Mouse (Mus musculus) intestine, embryonic 16.5 days (tissue): ENCODE data around the gene Cdhr4. TPM values are rescaled to one million over a fixed set of nuclear protein-coding genes. Genes with fewer than 3 reads are reported as not detected.
A peak's percentile ranks its signal among the peaks of the same experiment; 100 is the strongest.

Experiments used
- ATAC-seq: fragments of 200-750 bp; cut with Nextera tagmentation; 2 replicates; pipeline ENCODE4 v1.8.0; 2017; ENCODE audit warnings: moderate TSS enrichment, moderate library complexity
- H3K27ac ChIP-seq: fragments of 300-500 bp; sonication (generic); 2 replicates; pipeline ENCODE4 v1.5.1; 2014; ENCODE audit warnings: mild to moderate bottlenecking, low read length
- H3K27me3 ChIP-seq: fragments of 300-500 bp; sonication (generic); replicated peaks from 2 replicates; pipeline ENCODE4 v1.6.1; 2014; ENCODE audit warnings: low read length, control low read depth, mixed read lengths; ENCODE audit not compliant: control insufficient read depth, insufficient read depth
- H3K36me3 ChIP-seq: fragments of 300-500 bp; sonication (generic); 2 replicates; pipeline ENCODE4 v1.6.1; 2014; ENCODE audit warnings: low read length, control low read depth; ENCODE audit not compliant: control insufficient read depth, insufficient read depth
- H3K4me1 ChIP-seq: fragments of 300-500 bp; sonication (generic); 2 replicates; pipeline ENCODE4 v1.6.1; 2014; ENCODE audit warnings: low read length, control low read depth, mixed read lengths; ENCODE audit not compliant: control insufficient read depth, insufficient read depth
- H3K4me2 ChIP-seq: fragments of 300-500 bp; sonication (generic); 2 replicates; pipeline ENCODE4 v1.6.1; 2014; ENCODE audit warnings: low read depth, low read length, control low read depth
- H3K4me3 ChIP-seq: fragments of 300-500 bp; sonication (generic); 2 replicates; pipeline ENCODE4 v1.5.1; 2014; ENCODE audit warnings: mild to moderate bottlenecking, low read length
- H3K9ac ChIP-seq: fragments of 300-500 bp; sonication (generic); 2 replicates; pipeline ENCODE4 v1.6.1; 2014; ENCODE audit warnings: low read depth, low read length
- H3K9me3 ChIP-seq: fragments of 300-500 bp; sonication (generic); 2 replicates; pipeline ENCODE4 v1.6.1; 2016; ENCODE audit warnings: low read length, control low read depth; ENCODE audit not compliant: control insufficient read depth
- WGBS: fragments of 180-500 bp; shearing (Covaris S2); extraction: QIAGEN DNeasy Blood & Tissue Kit; methylation state at CpG from one replicate; pipeline ENCODE4 v1.1.7; 2014; 5-methylcytosine and 5-hydroxymethylcytosine counted together
- polyA plus RNA-seq: library from polyadenylated mRNA; unstranded; fragments of >200 nt; fragmentation: Nextera tagmentation; extraction: Ambion mirVana; gene quantifications from 2 replicates; pipeline ENCODE4 v1.2.1, GENCODE M21; 2015

Gene Cdhr4
- polyA plus RNA-seq, 1 experiment from 2014 or later: 9.6 TPM

DNA sequence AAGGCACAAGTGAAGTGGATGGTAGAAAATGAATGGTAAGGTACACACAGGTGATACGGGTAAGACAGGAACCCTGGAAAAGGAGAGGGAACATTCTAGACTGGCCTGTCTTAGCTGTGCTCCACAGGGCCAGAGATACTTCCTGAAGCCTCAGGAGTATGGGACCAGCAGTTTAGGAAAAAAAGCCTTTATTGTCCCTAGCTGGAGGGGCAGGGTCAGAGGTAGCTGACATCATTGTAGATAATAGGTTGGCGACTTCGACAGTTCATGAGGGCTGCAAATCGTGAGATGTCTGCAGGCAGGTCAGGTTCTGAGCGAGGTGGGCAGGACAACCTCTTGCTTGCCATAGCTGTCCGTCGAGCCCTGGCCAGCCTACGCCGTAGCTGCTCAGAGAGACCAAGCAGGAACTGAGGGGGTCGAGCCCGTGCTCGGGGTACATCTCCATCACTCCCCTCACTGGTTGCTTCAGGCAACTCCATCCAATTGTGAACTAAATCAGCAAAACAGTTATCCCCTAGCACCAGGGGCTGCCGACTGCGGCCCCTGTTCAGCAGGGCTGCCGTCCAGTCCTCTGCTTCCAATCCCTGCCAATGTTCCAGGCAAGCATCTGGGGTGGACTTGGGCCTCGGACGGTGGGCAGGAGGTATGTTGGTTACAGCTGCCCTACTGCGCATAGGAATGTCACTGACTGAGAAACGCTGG is 8.1 kb upstream of the Cdhr4 start:
- no peak for ATAC-seq
- no peaks in the 10 kb centered on the region for H3K36me3 ChIP-seq
- peak overlapping the region; percentile 86 for H3K4me3 ChIP-seq
- peak overlapping the region; percentile 81 for H3K9ac ChIP-seq
- peak overlapping the region; percentile 100 for H3K27ac ChIP-seq
- no peaks in the 10 kb centered on the region for H3K9me3 ChIP-seq
- 48% methylated on average over 19 of the region's 19 CpGs for WGBS
- H3K4me1 ChIP-seq: peaks cover 31% of the 10 kb centered on the region
- no peaks in the 10 kb centered on the region for H3K27me3 ChIP-seq
- peak overlapping the region; percentile 88 for H3K4me2 ChIP-seq

DNA sequence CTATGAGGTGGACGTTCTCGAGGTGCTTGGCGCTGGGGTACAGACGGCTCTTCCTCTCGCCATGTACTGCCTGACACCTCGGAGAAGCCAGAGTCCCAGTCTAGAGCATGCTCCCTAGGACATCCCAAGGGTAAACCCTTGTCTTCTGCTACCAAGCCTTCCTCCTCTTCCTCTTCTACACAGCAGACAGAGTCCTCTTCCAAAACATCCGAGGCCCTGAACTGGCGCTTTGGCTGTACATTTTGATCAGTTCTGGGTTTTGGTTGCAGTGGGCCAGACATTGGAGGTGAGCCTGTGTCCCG is 7.6 kb upstream of the Cdhr4 start:
- peak overlapping the region; percentile 81 for H3K9ac ChIP-seq
- H3K4me2 ChIP-seq: peak overlapping the region; percentile 88
- no peaks in the 10 kb centered on the region for H3K27me3 ChIP-seq
- H3K4me3 ChIP-seq: peak overlapping the region; percentile 86
- ATAC-seq: no peak
- H3K4me1 ChIP-seq: peaks cover 31% of the 10 kb centered on the region
- 42% methylated on average over 9 of the region's 9 CpGs for WGBS
- no peaks in the 10 kb centered on the region for H3K9me3 ChIP-seq
- H3K27ac ChIP-seq: peak overlapping the region; percentile 100
- H3K36me3 ChIP-seq: no peaks in the 10 kb centered on the region

DNA sequence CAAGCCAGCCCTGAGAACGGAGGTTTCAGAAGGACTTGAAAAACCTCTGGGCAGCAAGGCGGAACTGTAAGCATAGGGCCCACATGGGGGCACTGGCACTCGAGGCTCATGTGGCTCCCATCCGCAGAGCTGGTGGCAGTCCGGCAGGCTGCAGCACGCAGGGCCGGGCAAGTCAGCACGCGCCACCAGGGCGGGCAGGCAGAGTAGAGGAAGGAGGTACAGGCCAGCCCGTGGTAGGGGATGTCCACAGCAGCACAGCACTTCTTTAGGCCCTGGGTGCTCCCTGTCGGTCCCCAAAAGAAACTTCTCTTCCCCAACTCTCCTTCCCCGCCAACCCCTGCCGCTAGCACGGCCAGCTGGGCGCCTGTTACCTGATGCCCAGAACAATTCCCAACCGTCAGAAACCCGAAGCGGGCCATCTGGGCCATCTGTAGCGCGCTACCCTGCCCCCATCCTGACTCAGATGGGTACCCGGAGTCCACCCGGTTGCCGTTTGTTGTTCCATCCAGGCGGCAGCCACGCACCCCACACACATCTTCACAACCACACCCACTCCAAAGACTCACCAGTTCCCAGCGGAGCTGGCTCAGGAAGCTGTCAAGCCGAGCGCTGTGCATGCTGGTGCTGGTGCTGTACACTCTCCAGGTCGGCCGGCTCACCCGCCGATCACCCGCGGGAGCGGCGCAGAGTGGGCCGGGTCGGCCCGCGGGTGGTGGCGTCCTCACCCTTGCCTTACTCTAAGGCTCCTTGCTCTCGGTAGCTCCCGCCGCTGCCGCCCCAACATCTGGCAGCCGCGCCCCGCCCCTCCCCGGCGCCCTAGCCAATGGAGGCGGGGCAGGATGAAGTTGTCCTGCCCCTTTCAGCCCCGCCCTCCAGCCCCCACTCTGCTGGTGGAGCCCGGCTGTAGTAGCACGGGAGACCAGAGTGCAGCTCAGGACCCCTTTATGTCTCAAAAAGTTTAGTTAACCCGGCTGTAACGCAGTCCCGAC is 6.9 kb upstream of the Cdhr4 start, which contains the start of gene Inka1:
Gene Inka1, minus strand, starts transcription at position 749 of the 989 bp plus-strand sequence.
- H3K4me2 ChIP-seq: peak within 1 kb of the TSS; percentile 88
- H3K4me3 ChIP-seq: peak within 1 kb of the TSS; percentile 86
- no peaks in the 10 kb centered on the region for H3K9me3 ChIP-seq
- WGBS: 2% methylated on average over 58 of the region's 58 CpGs
- H3K36me3 ChIP-seq: no peaks in the 10 kb centered on the region
- H3K4me1 ChIP-seq: peaks cover 31% of the 10 kb centered on the region
- H3K27me3 ChIP-seq: no peaks in the 10 kb centered on the region
- H3K9ac ChIP-seq: peak within 1 kb of the TSS; percentile 81
- peak within 1 kb of the TSS; percentile 100 for H3K27ac ChIP-seq
- ATAC-seq: peak; percentile 74

DNA sequence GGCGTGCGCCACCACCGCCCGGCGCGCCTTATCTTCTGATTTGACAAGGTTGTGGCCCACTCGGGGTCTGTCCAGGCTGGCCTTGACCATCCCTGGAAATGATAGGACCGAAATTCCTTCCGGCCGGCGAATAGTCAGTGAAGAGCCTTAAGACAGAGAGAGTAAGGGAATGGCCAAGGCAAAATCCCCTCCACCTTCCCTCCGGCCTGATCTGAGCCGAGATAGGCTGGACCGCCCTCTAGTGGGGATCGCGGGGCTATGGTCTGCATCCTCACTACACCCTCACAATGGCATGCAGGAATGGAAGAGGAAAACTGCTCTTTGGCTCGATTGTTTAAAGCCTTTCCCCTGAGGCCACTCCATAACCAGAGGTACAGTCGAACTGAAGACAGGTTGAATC is 5.9 kb upstream of the Cdhr4 start:
- WGBS: 4% methylated on average over 18 of the region's 18 CpGs
- Histone ChIP-seq H3K36me3 (no peaks in the 10 kb centered on the region), H3K4me1 (peaks cover 21% of the 10 kb centered on the region), H3K4me2 (peak overlapping the region; percentile 88), H3K27ac (peak overlapping the region; percentile 100), H3K4me3 (peak overlapping the region; percentile 86), H3K27me3 (no peaks in the 10 kb centered on the region), H3K9me3 (no peaks in the 10 kb centered on the region), H3K9ac (peak overlapping the region; percentile 81; the same call in 1 of the 2 replicates)
- ATAC-seq: peak; percentile 49

DNA sequence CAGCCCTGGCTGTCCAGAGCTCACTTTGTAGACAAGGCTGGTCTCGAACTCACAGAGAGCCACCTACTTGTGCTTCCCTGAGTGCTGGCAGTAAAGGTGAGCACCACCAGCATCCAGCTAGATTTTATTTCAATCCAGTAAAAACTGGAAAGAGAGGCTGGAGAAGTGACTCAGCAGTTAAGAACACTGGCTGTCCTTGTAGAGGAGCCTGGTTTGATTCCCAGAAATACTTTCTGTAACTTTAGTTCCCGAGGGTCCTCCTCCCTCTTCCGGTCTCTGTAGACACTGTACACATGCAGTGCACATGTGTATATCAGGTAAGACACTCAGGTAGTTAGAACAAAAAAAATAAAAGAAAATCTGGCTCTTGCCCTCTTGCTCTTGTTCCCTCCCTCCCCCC is 4.3 kb upstream of the Cdhr4 start:
- H3K4me1 ChIP-seq: peaks cover 9% of the 10 kb centered on the region; the same call in 1 of the 2 replicates
- H3K9me3 ChIP-seq: no peaks in the 10 kb centered on the region
- no peak overlapping the region for H3K27ac ChIP-seq
- 71% methylated on average over 3 of the region's 3 CpGs for WGBS
- no peaks in the 10 kb centered on the region for H3K27me3 ChIP-seq
- no peak overlapping the region for H3K4me3 ChIP-seq
- no peaks in the 10 kb centered on the region for H3K36me3 ChIP-seq
- ATAC-seq: no peak
- H3K4me2 ChIP-seq: no peak overlapping the region
- no peak overlapping the region for H3K9ac ChIP-seq

DNA sequence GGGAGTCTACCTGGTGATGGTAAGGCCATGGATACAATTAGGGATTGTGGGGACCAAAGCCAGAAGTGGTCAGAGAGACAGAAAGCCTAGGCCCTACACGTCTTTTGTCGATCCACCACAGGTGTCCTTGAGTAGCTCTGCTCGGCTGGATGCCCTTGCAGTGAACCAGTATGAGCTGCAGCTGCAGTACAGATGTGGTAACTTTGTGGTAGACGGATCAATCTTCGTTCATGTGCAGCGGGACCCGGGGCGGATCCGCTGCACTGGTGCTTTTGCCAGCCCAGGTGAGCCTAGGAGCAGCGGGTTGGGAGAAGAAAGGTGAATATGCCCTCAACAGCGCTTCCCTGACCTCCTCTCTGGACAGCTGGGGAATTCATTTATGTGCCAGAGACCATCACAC is 716 bp downstream of the Cdhr4 start:
- ATAC-seq: no peak
- Histone ChIP-seq H3K36me3 (no peaks in the 10 kb centered on the region), H3K4me3 (no peak overlapping the region), H3K9me3 (no peaks in the 10 kb centered on the region), H3K4me1 (no peaks in the 10 kb centered on the region), H3K27ac (no peak overlapping the region), H3K9ac (no peak overlapping the region), H3K27me3 (no peaks in the 10 kb centered on the region), H3K4me2 (no peak overlapping the region)
- 85% methylated on average over 11 of the region's 11 CpGs for WGBS

DNA sequence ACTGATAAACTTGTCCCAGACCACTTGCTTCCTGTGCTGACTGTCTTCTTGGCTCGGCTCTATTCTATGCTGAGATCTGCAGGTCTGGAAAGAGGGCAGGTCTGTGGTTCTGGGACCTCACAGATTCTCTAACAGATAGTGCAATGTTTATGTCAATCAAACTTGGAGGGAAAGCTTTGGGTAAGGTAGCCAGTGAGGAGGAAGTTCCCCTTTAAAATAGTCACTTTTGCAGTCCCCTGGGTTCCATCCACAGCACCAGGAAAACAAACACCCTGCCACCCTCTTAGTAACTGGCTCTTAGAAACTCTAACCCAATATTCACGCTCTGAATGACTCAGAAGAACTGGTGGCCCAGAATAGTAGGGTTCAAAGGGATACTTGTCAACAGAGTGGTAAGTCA is 2.2 kb downstream of the Cdhr4 start:
- Histone ChIP-seq H3K4me1 (no peaks in the 10 kb centered on the region), H3K36me3 (no peaks in the 10 kb centered on the region), H3K27ac (no peak overlapping the region), H3K4me2 (no peak overlapping the region), H3K9me3 (no peaks in the 10 kb centered on the region), H3K9ac (no peak overlapping the region), H3K4me3 (no peak overlapping the region), H3K27me3 (no peaks in the 10 kb centered on the region)
- no peak for ATAC-seq
- 62% methylated on average over 2 of the region's 2 CpGs for WGBS

DNA sequence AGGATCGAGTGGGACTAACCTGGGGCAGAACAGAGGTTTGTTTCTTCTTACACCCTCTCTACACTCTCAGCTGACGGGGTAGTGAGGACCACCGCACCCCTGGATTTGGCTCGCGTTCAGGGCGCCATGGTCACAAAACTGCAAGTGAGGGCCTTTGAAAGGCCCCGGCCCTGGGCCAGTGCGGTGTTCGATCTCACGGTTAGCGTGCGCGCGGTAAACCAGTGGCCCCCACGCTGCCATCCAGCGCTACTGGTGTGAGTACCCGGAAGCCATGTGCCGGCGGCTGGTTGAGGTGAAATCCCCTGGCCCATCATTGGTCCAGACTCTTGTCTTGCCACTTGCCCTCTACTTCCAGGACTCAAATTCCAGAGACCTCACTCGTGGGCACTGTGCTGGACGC is 3.2 kb downstream of the Cdhr4 start:
- Histone ChIP-seq H3K36me3 (no peaks in the 10 kb centered on the region), H3K4me1 (no peaks in the 10 kb centered on the region), H3K27ac (no peak overlapping the region), H3K9ac (no peak overlapping the region), H3K27me3 (no peaks in the 10 kb centered on the region), H3K4me3 (no peak overlapping the region), H3K4me2 (no peak overlapping the region), H3K9me3 (no peaks in the 10 kb centered on the region)
- WGBS: 94% methylated on average over 21 of the region's 21 CpGs
- ATAC-seq: no peak

DNA sequence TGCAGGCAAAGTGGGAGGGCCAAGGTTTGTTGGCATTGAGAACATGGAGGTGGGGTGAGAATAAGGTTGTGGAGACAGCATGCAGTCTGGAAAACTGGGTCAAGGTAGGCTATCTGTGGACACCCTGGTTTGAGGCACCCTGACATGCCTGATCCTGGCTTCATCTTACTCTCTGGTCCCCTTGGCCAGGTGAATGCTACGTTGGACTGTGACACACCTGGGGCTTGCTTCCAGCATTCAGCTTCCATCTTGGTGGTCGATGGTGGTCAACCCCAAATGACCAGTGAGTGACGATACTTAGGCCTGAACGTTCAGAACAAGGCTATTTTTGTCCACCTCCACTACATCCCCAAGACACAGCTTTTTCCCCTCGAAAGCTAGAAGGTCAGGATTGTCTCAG is 3.8 kb downstream of the Cdhr4 start, which contains the start of gene Gm20662:
Gene Gm20662, plus strand, starts transcription at position 301 of the 400 bp plus-strand sequence.
- Histone ChIP-seq H3K4me3 (no peak within 1 kb of the TSS), H3K9me3 (no peaks in the 10 kb centered on the region), H3K4me2 (no peak within 1 kb of the TSS), H3K36me3 (no peaks in the 10 kb centered on the region), H3K27me3 (no peaks in the 10 kb centered on the region), H3K4me1 (no peaks in the 10 kb centered on the region), H3K9ac (no peak within 1 kb of the TSS), H3K27ac (no peak within 1 kb of the TSS)
- WGBS: 89% methylated on average over 5 of the region's 5 CpGs
- no peak for ATAC-seq
